Mouse (Mus musculus) bone marrow, adult 2 months (tissue): ENCODE results near the gene Hoxb7. TPM values are rescaled to one million over a fixed set of nuclear protein-coding genes. Genes with fewer than 3 reads are reported as not detected.

Experiments used
- H3K27ac ChIP-seq: fragments of 200-500 bp; 2 replicates; pipeline ENCODE4 v1.5.1; 2012; ENCODE audit warnings: low read depth, mild to moderate bottlenecking, control low read depth, inconsistent platforms, low read length; ENCODE audit not compliant: control insufficient read depth, poor library complexity, insufficient read depth
- H3K4me1 ChIP-seq: fragments of 200-500 bp; 2 replicates; pipeline ENCODE4 v1.6.1; 2011; ENCODE audit warnings: low read length; ENCODE audit not compliant: control insufficient read depth, insufficient read depth
- H3K4me3 ChIP-seq: fragments of 200-500 bp; replicated peaks from 2 replicates; pipeline ENCODE3; 2011; ENCODE audit warnings: mild to moderate bottlenecking, low read depth, low read length, control low read depth; ENCODE audit not compliant: control insufficient read depth
- CTCF ChIP-seq: fragments of 200-500 bp; IDR thresholded peaks from 2 replicates; pipeline ENCODE4 v1.5.1; 2011; ENCODE audit warnings: low read length, control low read depth; ENCODE audit not compliant: control insufficient read depth, insufficient read depth
- POLR2A ChIP-seq: fragments of 200-500 bp; IDR thresholded peaks from 2 replicates; pipeline ENCODE4 v1.6.1; 2011; ENCODE audit warnings: low read depth, mild to moderate bottlenecking, control low read depth, low read length, borderline replicate concordance; ENCODE audit not compliant: control insufficient read depth
- WGBS: fragments of 180-500 bp; shearing (Covaris S2); methylation state at CpG from one replicate; pipeline ENCODE4 v1.1.7; 2018; 5-methylcytosine and 5-hydroxymethylcytosine counted together
- polyA plus RNA-seq: library from polyadenylated mRNA; stranded (reverse); fragments of >200 nt; gene quantifications from 2 replicates; pipeline ENCODE4 v1.2.4, GENCODE M21; 2011; ENCODE audit warnings: low replicate concordance; ENCODE audit not compliant: missing spikeins, insufficient read depth, insufficient read length

Gene Hoxb7
- polyA plus RNA-seq, 1 experiment, result 2.5 TPM

DNA sequence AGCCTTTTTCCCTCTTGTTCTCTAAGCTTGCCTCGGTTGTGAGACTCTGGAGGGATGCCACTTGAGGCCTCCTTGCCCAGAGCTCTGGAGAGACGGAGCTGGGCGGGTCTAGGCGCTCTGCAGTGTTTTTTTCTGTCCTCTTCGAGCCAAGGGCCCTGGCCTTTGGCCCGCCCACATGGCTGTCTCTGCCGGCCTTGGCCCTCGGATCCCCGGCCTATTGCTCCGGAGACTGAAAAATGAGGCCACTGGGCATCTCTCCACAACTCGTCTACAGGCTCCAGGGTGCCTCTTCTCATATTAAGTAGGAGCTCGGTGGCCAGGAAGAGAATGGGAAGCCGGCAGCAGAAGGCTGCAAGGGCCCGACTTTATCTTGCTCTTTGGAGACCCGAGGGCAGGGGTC lies 15.4 kb downstream of the Hoxb7 start:
- TF ChIP-seq CTCF (no peak), POLR2A (no peak)
- WGBS, result 72% methylated on average over 15 of the region's 15 CpGs
- H3K4me3 ChIP-seq, result no peak overlapping the region
- no peak overlapping the region for H3K27ac ChIP-seq
- no peaks in the 10 kb centered on the region for H3K4me1 ChIP-seq

DNA sequence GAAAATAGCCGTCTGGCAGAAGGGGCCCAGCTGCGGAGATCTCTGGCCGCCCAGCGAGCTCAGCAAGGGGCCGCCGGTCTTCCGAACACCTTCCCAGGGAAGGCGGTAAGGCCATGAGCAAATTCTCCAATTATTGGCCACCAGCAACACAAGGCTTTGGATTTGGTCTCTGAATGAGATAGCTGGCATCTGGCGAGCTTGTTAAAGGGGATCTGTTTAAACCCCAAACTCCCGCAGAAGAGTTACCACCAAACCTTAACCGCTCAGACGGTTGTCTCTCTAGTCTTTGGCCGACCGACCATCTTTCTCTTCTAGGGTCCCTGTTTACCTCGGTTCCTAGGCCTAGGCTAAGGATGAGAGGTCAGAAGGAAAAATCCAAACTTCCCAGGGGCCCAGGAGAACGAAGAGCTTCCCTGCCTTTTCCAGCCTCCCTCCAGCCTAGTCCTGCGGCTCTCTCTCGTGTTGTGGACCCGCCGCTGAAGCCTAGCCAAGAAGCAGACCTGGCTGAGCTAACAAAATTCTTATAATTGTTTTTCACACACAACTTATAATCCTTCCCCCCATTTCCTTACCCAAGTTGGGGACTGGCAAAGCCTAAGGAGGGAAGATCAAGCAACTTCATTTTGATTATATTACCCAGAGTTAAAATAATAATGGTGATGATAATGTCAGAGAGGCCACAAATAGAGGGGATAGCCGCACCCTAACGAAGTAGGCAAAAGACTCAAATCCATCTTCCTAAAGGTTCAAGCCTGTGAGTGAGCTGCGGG lies 16.1 kb downstream of the Hoxb7 start:
- 72% methylated on average over 23 of the region's 23 CpGs for WGBS
- TF ChIP-seq POLR2A, result no peak
- no peaks in the 10 kb centered on the region for H3K4me1 ChIP-seq

DNA sequence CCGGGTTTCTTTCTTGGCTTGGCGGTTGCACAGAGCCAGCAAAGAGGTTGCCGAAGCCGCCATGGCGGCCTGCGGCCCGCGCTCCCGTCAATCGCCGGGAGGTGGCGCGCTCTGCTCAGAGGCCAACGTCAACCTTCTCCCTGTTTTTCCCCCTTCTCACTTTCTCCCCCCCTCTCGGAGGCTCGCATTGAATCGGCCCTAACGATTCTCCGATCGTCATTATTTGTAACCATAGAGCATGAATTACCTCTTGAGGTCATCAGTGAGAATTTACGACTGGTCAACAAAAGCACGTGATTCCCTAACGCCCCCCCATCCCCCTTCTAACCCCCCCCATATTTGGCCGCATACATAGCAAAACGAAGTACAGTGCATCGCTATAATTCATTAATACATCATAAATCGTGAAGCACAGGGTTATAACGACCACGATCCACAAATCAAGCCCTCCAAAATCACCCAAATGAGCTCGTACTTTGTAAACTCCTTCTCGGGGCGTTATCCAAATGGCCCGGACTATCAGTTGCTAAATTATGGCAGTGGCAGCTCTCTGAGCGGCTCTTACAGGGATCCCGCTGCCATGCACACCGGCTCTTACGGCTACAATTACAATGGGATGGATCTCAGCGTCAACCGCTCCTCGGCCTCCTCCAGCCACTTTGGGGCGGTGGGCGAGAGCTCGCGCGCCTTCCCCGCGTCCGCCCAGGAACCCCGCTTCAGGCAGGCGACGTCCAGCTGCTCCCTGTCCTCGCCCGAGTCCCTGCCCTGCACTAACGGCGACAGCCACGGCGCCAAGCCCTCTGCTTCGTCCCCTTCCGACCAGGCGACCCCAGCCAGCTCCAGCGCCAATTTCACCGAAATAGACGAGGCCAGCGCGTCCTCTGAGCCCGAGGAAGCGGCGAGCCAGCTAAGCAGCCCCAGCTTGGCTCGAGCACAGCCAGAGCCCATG lies 17.0 kb downstream of the Hoxb7 start, which contains the start of gene Hoxb5:
Gene Hoxb5, plus strand, starts transcription at position 186 of the 949 bp plus-strand sequence.
- TF ChIP-seq CTCF (peak; percentile 77), POLR2A (no peak)
- H3K4me1 ChIP-seq, result no peaks in the 10 kb centered on the region
- no peak within 1 kb of the TSS for H3K27ac ChIP-seq
- H3K4me3 ChIP-seq, result no peak within 1 kb of the TSS
- WGBS, result 1% methylated on average over 69 of the region's 69 CpGs

More for the DNA sequence above, 16.1 kb downstream of the Hoxb7 start:
- H3K4me3 ChIP-seq, result no peak overlapping the region
- no peak overlapping the region for H3K27ac ChIP-seq

DNA sequence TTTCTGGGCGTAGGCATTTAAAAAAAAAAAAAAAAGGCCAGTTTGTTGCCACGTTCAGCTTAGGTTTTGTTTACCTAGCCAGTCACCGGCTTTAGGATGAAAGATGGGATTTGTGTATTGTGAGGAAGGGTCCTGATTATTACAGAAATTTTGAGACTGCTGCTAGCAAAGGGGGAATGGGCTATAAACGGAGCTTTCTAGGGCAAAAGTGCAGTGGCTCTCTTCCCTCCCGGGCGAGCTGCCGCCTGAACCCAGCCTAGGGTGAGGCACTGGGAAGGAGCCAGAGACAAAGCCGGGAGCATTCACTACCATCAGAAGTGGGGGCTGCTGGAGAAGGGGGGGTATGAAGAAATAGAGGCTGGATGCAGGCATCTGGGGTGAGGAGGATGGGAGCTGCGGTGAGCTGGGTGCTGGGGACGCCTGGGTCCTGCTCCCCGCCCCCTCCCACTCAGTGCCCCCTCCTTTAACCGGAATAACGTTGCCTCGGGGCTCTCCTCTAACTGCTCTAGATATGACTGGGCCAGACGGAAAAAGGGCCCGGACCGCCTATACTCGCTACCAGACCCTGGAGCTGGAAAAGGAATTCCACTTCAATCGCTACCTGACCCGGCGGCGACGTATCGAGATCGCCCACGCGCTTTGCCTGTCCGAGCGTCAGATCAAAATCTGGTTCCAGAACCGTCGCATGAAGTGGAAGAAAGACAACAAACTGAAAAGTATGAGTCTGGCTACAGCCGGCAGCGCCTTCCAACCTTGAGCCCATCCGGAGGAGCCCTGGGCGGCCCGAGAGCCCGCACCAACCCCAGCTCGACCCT lies 18.2 kb downstream of the Hoxb7 start:
- no peak for TF ChIP-seq POLR2A
- TF ChIP-seq CTCF, result no peak
- no peaks in the 10 kb centered on the region for H3K4me1 ChIP-seq
- no peak overlapping the region for H3K27ac ChIP-seq
- H3K4me3 ChIP-seq, result no peak overlapping the region
- 14% methylated on average over 38 of the region's 38 CpGs for WGBS

DNA sequence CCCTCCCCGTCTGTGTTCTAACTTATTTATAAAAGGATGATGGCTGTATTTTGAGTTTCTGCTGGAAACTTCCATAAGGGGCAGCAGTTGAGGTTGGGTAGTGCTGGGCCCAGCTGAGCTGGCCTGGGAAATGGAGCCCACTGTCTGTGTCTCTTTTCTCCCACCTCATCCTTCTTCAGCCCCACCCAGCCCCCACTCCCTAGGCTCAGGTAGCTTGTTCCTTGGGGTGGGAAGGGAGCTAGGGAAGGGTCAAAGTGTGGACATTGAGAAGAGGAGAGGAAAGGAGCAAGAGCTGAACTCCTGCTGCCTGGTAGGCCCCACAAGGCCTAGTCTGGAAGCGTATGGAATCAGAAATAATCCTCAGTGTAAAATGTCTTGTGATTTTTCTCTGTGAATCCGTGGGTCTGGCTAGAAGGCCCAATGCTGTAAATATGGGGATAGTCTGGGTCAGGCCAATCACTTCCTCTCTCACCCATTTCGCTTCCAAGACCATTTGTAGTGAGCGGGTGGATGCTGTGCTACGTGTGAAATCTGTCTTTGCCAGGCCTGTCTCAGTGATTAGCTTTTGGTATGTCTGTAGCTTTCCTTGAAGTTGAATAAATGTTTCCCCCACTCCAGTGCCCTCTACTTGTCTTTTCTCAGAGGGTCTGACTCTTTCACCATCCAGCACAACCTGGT lies 19.2 kb downstream of the Hoxb7 start:
- TF ChIP-seq CTCF, result no peak
- TF ChIP-seq POLR2A, result no peak
- H3K27ac ChIP-seq, result no peak overlapping the region
- H3K4me1 ChIP-seq, result no peaks in the 10 kb centered on the region
- no peak overlapping the region for H3K4me3 ChIP-seq
- WGBS, result 76% methylated on average over 6 of the region's 6 CpGs

DNA sequence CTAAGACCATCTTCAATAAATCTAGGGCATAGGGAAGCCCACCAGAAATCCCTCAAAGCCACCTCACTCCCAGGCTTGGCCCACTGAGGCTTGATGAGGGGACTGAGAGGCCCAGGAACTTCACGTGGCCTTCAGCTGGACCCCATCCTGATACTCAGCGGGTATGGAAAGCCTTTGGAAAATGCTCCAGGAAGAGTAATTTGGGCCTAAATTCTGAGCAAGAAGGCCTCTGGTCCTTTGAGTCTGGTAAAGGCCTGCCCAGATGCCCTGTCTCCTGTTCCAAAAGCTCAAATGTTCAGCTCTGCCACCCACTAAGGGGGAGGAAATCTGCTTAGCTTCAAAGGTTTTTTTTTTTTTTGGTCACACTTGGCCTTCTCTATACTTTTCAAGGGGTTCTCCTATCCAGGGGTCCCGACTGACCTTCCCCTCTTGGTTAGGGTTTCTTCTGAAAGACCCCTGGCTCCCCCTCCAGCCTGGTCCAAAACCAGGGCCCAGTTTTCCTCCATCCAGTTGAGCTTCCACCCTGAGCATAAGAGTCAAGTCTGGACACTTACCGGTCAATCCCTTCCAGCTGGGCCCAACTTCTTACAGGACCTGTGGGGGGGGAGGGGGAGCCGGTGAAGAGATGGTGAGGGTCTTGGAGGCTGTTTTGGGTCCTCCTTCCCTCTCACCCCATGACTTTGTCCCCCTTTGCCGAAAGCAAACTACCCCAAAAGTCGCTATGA lies 19.9 kb downstream of the Hoxb7 start:
- TF ChIP-seq CTCF (no peak), POLR2A (no peak)
- 60% methylated on average over 7 of the region's 7 CpGs for WGBS
- no peaks in the 10 kb centered on the region for H3K4me1 ChIP-seq
- H3K27ac ChIP-seq, result no peak overlapping the region
- H3K4me3 ChIP-seq, result no peak overlapping the region

DNA sequence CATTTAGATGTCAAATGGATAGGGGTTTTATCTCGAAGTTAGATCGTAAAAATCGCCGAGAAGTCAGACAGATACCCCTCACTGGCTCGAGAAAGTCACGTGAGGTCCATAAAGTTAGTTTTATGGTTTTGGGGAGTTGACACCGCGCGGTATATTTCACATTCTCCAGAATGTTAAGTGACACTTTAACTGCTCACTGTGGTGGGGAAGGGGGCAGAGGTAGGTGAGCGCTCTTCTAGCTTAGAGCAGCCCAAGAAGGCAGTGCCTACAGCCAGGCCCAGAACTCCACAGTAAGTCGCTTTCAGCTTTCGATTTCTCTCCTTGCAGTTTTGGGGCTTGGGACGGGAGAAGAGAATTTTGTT lies 20.5 kb downstream of the Hoxb7 start:
- no peak overlapping the region for H3K27ac ChIP-seq
- no peak overlapping the region for H3K4me3 ChIP-seq
- no peaks in the 10 kb centered on the region for H3K4me1 ChIP-seq
- no peak for TF ChIP-seq CTCF
- no peak for TF ChIP-seq POLR2A
- WGBS, result 27% methylated on average over 13 of the region's 13 CpGs
